Mouse (Mus musculus) cortical plate, adult 2 months (tissue): ENCODE results near the gene Micu1.

ENCODE experiments used
- CTCF ChIP-seq: fragments of 200-500 bp; IDR thresholded peaks from 2 replicates; pipeline ENCODE4 v1.5.1; 2011; ENCODE audit warnings: mild to moderate bottlenecking, control low read depth, low read length; ENCODE audit not compliant: insufficient read depth; ENCODE audit errors: extremely low read depth
- POLR2A ChIP-seq: fragments of 200-500 bp; IDR thresholded peaks from 2 replicates; pipeline ENCODE4 v1.6.1; 2011; ENCODE audit warnings: mild to moderate bottlenecking, low read length, control low read depth; ENCODE audit not compliant: insufficient read depth; ENCODE audit errors: extremely low read depth

DNA sequence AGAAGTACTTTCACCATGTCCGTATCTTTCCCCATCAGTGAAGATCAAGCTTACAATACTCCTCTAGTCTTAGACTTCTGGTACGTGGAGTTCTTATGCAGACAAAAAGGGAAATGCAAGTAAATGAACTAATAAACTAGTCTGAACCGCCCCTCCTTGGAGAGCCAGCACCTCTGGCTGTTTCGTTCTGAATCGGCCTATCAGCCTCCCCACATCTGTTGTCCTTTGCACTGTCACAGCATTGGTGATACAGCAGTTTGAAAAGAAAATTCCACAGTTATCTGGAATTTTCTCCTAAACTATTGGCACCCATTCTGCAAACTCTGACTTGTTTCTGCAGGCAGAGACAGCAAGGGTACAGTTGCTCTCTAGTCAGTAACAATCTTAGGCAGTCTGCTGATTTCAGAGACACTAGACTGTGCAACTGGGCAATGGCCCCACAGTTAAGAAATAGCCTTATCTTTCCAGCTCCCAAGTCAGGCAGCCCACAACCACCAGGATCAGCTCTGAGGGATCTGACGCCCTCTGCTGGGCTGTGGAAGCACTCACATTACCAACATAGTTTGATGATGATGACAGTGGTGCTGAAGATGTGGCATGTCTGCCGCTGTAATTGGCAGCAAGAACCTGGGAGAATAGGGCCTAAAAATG, 112.4 kb downstream of the Micu1 start:
- TF ChIP-seq CTCF, result peak; percentile 59
- TF ChIP-seq POLR2A, result no peak
